Mouse (Mus musculus) lung, embryonic 16.5 days (tissue): ENCODE measurements around the gene Tenm2. TPM values are rescaled to one million over a fixed set of nuclear protein-coding genes. Genes with fewer than 3 reads are reported as not detected.

Experiments used
- ATAC-seq: fragments of 200-750 bp; cut with Nextera tagmentation; 2 replicates; pipeline ENCODE4 v1.8.0; 2017; ENCODE audit warnings: low read depth, mild to moderate bottlenecking, moderate library complexity
- H3K27ac ChIP-seq: fragments of 300-500 bp; sonication (generic); 2 replicates; pipeline ENCODE4 v1.5.1; 2014; ENCODE audit warnings: mild to moderate bottlenecking, control low read depth, low read length
- H3K27me3 ChIP-seq: fragments of 300-500 bp; sonication (generic); 2 replicates; pipeline ENCODE4 v1.6.1; 2014; ENCODE audit warnings: low read depth, low read length, mixed read lengths; ENCODE audit not compliant: control insufficient read depth, insufficient read depth
- H3K36me3 ChIP-seq: fragments of 300-500 bp; sonication (generic); 2 replicates; pipeline ENCODE4 v1.6.1; 2014; ENCODE audit warnings: low read length; ENCODE audit not compliant: control insufficient read depth, insufficient read depth
- H3K4me1 ChIP-seq: fragments of 300-500 bp; sonication (generic); replicated peaks from 2 replicates; pipeline ENCODE4 v1.6.1; 2014; ENCODE audit warnings: low read length, mixed read lengths; ENCODE audit not compliant: control insufficient read depth, insufficient read depth
- H3K4me2 ChIP-seq: fragments of 300-500 bp; sonication (generic); 2 replicates; pipeline ENCODE4 v1.6.1; 2014; ENCODE audit warnings: low read depth, low read length, control low read depth
- H3K4me3 ChIP-seq: fragments of 300-500 bp; sonication (generic); 2 replicates; pipeline ENCODE4 v1.5.1; 2014; ENCODE audit warnings: mild to moderate bottlenecking, low read length, control low read depth
- H3K9ac ChIP-seq: fragments of 300-500 bp; sonication (generic); 2 replicates; pipeline ENCODE4 v1.6.1; 2014; ENCODE audit warnings: low read length, control low read depth
- H3K9me3 ChIP-seq: fragments of 300-500 bp; sonication (generic); 2 replicates; pipeline ENCODE4 v1.6.1; 2016; ENCODE audit warnings: low read length; ENCODE audit not compliant: control insufficient read depth
- WGBS: fragments of 180-500 bp; shearing (Covaris S2); extraction: QIAGEN DNeasy Blood & Tissue Kit; methylation state at CpG from one replicate; pipeline ENCODE4 v1.1.7; 2014; 5-methylcytosine and 5-hydroxymethylcytosine counted together
- polyA plus RNA-seq: library from polyadenylated mRNA; unstranded; fragments of >200 nt; fragmentation: Nextera tagmentation; extraction: Ambion mirVana; gene quantifications from 2 replicates; pipeline ENCODE4 v1.2.1, GENCODE M21; 2015

The Tenm2 gene
- polyA plus RNA-seq, 1 experiment from 2014 or later: 0.24 TPM

DNA sequence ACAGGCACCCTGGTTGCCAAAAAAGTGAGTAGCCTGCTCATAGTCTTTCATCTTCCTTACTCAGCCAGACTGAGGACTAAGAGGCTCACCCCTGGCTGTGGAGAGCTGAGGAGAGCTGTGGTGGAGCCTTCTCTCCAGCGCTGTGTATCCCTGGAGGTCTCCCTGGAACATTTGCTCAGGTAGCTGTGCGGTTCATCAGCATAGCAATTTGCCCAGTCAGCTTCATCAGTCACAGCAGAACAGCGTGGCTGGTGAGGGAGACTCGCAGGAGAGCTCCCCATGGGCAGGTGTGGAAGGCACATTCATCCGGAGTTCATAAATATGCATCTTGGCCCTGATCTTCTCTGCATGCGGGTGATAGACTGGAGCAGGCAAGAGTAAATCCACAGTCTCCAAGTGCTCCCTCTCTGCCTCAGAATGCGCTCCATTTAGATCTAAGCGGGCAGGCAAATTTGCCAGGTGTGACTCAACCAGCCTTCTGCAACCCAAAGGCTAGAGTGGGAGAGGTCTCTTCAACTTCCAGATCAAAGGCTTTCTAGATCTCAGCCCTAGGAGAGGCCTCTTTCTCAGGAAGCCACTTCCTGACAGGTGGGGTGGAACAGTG is 751.2 kb downstream of the Tenm2 start:
- ATAC-seq: no peak
- Histone ChIP-seq H3K36me3 (no peaks in the 10 kb centered on the region), H3K9ac (no peak overlapping the region), H3K27me3 (peaks cover 6% of the 10 kb centered on the region), H3K4me1 (no peaks in the 10 kb centered on the region), H3K4me3 (no peak overlapping the region), H3K9me3 (no peaks in the 10 kb centered on the region), H3K4me2 (no peak overlapping the region), H3K27ac (no peak overlapping the region)
- whole genome bisulfite sequencing: 41% methylated on average over 8 of the region's 8 CpGs

DNA sequence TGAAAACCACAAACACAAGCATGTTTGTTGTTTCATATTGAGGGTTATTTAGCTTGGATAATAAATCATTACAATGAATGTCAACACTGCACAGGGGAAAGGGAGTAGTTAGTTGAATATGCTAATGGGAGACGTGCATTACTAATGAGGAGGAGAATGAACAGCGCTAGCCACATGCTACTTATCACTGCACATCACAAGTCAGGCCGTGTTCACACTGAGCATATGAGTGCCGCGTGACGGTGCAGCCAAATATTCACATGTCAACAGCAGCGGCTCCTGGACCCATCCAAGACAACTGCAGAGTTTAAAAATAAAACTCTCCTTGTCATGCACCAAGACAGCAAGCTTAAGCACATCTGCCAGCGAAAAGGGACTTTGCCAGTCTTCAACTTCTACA is 753.6 kb downstream of the Tenm2 start:
- H3K9ac ChIP-seq: no peak overlapping the region
- WGBS: 49% methylated on average over 8 of the region's 8 CpGs
- H3K4me2 ChIP-seq: no peak overlapping the region
- H3K9me3 ChIP-seq: no peaks in the 10 kb centered on the region
- ATAC-seq: peak; percentile 81
- H3K4me3 ChIP-seq: no peak overlapping the region
- peaks cover 6% of the 10 kb centered on the region for H3K27me3 ChIP-seq
- H3K4me1 ChIP-seq: no peaks in the 10 kb centered on the region
- H3K36me3 ChIP-seq: no peaks in the 10 kb centered on the region
- no peak overlapping the region for H3K27ac ChIP-seq

DNA sequence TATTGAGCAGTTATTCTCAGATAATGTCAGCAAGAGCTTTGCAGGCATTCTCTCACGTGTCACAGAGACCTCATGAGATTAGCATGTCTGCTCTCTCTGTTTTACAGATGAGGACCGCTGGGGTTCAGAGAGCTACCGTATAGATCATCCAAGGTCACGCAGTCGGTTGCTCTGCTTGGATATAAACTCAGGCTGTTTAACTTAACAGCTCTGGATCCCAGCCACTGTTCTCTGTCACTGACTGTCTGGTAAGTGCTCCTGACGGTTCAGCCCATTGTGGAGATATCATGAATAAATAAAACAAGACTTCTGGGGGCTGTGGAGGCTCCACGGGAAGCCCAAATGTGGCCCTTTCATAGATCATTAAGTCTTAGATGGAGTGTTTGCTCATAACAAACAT is 754.2 kb downstream of the Tenm2 start:
- ATAC-seq: peak; percentile 78
- H3K4me3 ChIP-seq: no peak overlapping the region

DNA sequence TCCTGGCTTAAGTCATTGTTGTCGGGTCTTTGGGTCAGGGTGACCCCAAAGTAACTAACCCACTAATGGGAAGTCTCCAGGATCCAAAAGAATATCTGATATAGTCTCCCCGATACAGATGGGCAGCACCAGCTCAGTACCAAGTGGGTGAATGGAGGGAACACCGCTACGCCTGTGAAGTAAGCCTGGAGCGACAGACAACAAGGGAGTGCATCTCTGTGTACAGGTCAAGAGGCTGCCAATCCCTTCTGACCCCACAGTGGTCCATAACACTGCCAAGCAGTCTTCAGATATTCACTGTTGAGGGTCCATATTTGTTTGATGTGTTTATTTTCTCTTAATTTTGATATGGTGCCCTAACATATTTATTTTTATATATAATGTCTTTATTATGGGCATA is 754.7 kb downstream of the Tenm2 start:
- no peak overlapping the region for H3K9ac ChIP-seq
- no peaks in the 10 kb centered on the region for H3K36me3 ChIP-seq

More for the DNA sequence above, 754.2 kb downstream of the Tenm2 start:
- Histone ChIP-seq H3K9me3 (no peaks in the 10 kb centered on the region), H3K9ac (no peak overlapping the region), H3K4me1 (no peaks in the 10 kb centered on the region), H3K4me2 (no peak overlapping the region), H3K27ac (no peak overlapping the region), H3K36me3 (no peaks in the 10 kb centered on the region), H3K27me3 (peaks cover 6% of the 10 kb centered on the region)
- WGBS: 28% methylated on average over 7 of the region's 7 CpGs

DNA sequence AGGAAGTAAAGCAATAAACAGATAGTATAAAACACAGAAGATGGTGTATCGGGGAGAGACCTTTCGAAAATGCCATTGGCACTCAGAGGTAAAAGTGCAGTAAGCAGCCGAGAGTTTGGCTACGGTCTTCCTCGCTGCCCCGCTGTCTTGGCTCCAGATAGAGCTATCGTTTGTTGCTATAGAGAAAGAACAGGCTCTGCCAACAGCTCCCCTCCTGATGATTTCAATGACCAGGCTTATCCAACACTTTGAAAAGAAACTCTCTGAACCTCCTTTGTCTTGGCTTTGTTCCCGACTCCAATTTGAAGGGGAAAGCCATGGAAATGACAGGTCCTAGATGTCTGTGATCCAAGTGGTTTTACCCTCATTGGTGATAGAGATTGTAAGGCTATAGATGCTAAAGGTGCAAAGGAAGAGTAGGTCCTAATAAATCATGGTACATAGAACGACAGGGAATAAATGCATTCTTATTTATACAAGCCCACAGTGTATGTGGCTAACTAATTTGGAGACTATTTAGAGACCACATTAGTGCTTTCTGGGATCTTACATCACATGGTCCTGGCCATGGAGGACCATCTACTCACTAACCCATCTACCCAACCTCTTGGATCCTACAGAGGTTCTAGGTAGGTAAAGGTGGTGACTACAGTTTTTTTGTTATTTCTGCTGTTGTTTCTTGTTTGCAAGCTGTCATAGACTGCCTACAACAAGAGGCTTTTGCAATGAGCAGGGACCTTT is 765.8 kb downstream of the Tenm2 start:
- no peak overlapping the region for H3K9ac ChIP-seq
- no peaks in the 10 kb centered on the region for H3K36me3 ChIP-seq
- 44% methylated on average over 9 of the region's 9 CpGs for WGBS
- ATAC-seq: no peak
- no peaks in the 10 kb centered on the region for H3K27me3 ChIP-seq
- H3K4me2 ChIP-seq: no peak overlapping the region
- H3K4me1 ChIP-seq: no peaks in the 10 kb centered on the region
- H3K9me3 ChIP-seq: no peaks in the 10 kb centered on the region
- H3K27ac ChIP-seq: no peak overlapping the region
- H3K4me3 ChIP-seq: no peak overlapping the region

More for the DNA sequence above, 754.7 kb downstream of the Tenm2 start:
- no peak overlapping the region for H3K4me2 ChIP-seq
- no peaks in the 10 kb centered on the region for H3K9me3 ChIP-seq
- no peaks in the 10 kb centered on the region for H3K4me1 ChIP-seq
- H3K27ac ChIP-seq: no peak overlapping the region
- H3K27me3 ChIP-seq: peaks cover 6% of the 10 kb centered on the region
- no peak for ATAC-seq
- no peak overlapping the region for H3K4me3 ChIP-seq
- 84% methylated on average over 5 of the region's 5 CpGs for WGBS

DNA sequence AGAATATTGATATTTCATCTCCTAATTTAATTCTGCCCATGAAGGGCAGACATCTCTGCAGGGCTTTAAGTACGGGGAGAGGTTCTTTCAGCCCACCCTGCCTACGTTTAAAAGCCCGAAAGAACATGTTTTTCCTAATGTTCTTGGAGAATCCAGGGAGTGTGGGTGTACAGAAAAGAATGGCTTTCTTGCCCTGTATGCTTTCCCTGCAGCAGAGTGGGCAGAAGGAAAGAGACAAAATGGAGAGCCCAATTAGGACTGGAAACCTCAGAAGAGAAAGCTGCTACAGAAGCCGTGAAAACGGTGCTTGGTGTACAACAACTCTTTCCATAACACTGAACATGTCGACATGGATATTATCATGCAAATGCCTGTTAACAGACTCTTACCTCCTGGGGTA is 777.3 kb downstream of the Tenm2 start:
- Histone ChIP-seq H3K9me3 (no peaks in the 10 kb centered on the region), H3K27ac (no peak overlapping the region), H3K36me3 (no peaks in the 10 kb centered on the region), H3K27me3 (no peaks in the 10 kb centered on the region; the same call in 1 of the 2 replicates), H3K4me2 (no peak overlapping the region), H3K9ac (no peak overlapping the region), H3K4me3 (no peak overlapping the region), H3K4me1 (no peaks in the 10 kb centered on the region)
- ATAC-seq: no peak
- 75% methylated on average over 6 of the region's 6 CpGs for WGBS

DNA sequence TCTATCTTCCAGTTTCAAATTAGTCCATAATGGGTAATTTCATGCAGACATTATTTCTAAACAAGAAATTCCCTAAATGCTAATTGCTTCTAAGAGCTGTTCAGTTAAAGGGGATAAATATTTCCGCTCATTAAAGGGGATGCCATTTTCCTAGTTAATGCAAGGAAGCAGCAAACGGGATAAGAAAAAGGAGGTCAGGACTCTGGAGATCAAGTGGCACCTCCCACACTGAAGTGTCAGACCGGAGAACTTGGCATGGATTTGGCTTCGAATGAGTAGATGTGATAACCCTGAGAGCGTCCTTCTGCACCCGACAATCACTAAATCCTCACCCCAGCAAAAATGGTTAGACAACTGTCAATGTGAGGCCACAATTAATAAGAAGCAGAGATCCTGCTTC is 781.7 kb downstream of the Tenm2 start:
- no peak for ATAC-seq
- no peaks in the 10 kb centered on the region; the same call in 1 of the 2 replicates for H3K27me3 ChIP-seq
- no peaks in the 10 kb centered on the region; the same call in 1 of the 2 replicates for H3K4me1 ChIP-seq
- H3K27ac ChIP-seq: no peak overlapping the region
- no peak overlapping the region for H3K9ac ChIP-seq
- no peaks in the 10 kb centered on the region for H3K9me3 ChIP-seq
- no peak overlapping the region for H3K4me2 ChIP-seq
- 60% methylated on average over 6 of the region's 6 CpGs for WGBS
- no peaks in the 10 kb centered on the region for H3K36me3 ChIP-seq
- no peak overlapping the region for H3K4me3 ChIP-seq

DNA sequence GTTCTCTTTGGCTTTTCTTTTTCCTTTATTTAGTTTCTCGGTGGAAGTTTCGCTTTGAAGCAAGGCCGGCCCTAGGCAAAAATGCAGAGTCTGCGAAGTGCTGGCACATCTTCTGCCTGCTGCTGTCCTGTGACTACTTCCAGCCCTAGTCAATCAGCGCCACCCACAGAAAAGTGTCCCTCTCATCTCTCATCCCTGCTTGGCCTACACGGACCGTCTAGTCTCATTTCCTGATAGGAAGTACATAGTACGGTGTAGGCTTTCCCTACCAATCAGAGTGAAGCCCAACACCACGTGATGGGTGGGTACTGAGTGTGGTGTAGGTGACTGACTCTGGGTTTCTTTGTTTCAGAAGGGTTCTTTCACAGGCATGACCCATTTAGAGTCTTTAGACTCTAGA is 783.3 kb downstream of the Tenm2 start:
- no peaks in the 10 kb centered on the region for H3K9me3 ChIP-seq
- no peak overlapping the region for H3K4me3 ChIP-seq
- peak; percentile 92 for ATAC-seq
- no peak overlapping the region for H3K27ac ChIP-seq
- no peaks in the 10 kb centered on the region for H3K36me3 ChIP-seq
- WGBS: 48% methylated on average over 9 of the region's 9 CpGs
- H3K4me2 ChIP-seq: no peak overlapping the region
- H3K9ac ChIP-seq: no peak overlapping the region
- no peaks in the 10 kb centered on the region; the same call in 1 of the 2 replicates for H3K4me1 ChIP-seq
- H3K27me3 ChIP-seq: no peaks in the 10 kb centered on the region; the same call in 1 of the 2 replicates

DNA sequence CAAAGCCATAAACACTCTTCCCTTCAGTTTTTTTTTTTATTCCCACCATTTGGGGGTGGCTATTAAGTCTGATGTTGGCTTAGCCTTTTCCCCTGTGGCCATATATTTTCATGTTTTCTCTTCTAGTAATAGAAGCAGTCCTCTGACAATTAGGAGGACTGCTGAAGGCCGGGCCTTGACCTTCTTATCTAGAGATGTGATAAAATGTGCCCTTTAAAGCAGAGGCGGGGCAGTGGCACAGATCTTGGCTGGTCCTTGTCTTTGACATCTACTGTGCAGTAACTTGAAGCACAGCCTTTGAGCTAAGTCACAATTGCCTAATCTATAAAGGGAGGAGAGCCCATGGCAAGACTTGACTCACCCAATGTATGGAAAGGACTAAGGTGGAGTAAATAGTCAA is 789.4 kb downstream of the Tenm2 start:
- Histone ChIP-seq H3K4me1 (no peaks in the 10 kb centered on the region), H3K36me3 (no peaks in the 10 kb centered on the region), H3K27me3 (no peaks in the 10 kb centered on the region), H3K9me3 (no peaks in the 10 kb centered on the region), H3K4me2 (no peak overlapping the region), H3K27ac (no peak overlapping the region), H3K9ac (no peak overlapping the region), H3K4me3 (no peak overlapping the region)
- 52% methylated on average over 2 of the region's 2 CpGs for WGBS
- ATAC-seq: no peak
